In genomic region chr10:67204652-67205407, GRCm38 (mm10) we compare ENCODE assay signal across 10 mouse cellular contexts.
A peak's percentile ranks its signal among the peaks of the same experiment; 100 is the strongest.
DNase-seq lines count a peak whose midpoint lies in the region; ATAC-seq and TF ChIP-seq lines count a peak whose summit lies in the region.
"Had no signal": no experiment of that assay in that cellular context is flagged by ENCODE, and none has a peak within 500 bp of the region (broad histone marks: within the 10 kb centered on the region; RNA-seq: fewer than 3 reads in every experiment).

No protein-coding gene starts in this region.

- TF ChIP-seq POLR2A in bone marrow, adult 2 months (IDR thresholded peaks at IDR 0.05; ENCODE audit: borderline replicate concordance, control insufficient read depth, low read depth, low read length): no peak; the same call in 1 of the 2 replicates

- no peak for DNase-seq in urinary bladder, adult 2 months (ENCODE audit: low spot score)
- no peak for DNase-seq in left cerebral cortex, adult 11 months (ENCODE audit: low spot score)
- no peak for DNase-seq in gastrocnemius, postnatal 14 days

- H3K9me3 ChIP-seq in intestine, postnatal 0 days (ENCODE audit: control insufficient read depth): no peaks in the 10 kb centered on the region
- no peaks in the 10 kb centered on the region for H3K9me3 ChIP-seq in intestine, embryonic 16.5 days (ENCODE audit: control insufficient read depth, low read length)
- H3K9me3 ChIP-seq in liver, embryonic 12.5 days (replicated peaks): no peaks in the 10 kb centered on the region
- H3K9me3 ChIP-seq: embryonic facial prominence, embryonic 13.5 days; midbrain, embryonic 12.5 days had no signal

- H3K4me1 ChIP-seq in intestine, postnatal 0 days (replicated peaks; ENCODE audit: control insufficient read depth, insufficient read depth, low read length): no peaks in the 10 kb centered on the region
- peaks cover 7% of the 10 kb centered on the region for H3K4me1 ChIP-seq in intestine, embryonic 16.5 days (ENCODE audit: control insufficient read depth, insufficient read depth, low read length)
- peaks cover 7% of the 10 kb centered on the region for H3K4me1 ChIP-seq in bone marrow, adult 2 months (ENCODE audit: control insufficient read depth, insufficient read depth, low read length)
- peaks cover 49% of the 10 kb centered on the region for H3K4me1 ChIP-seq in liver, embryonic 12.5 days

- 0 out of 2 replicates have a peak overlapping the region, but pooled peaks have one; percentile 13 for H3K4me2 ChIP-seq in intestine, postnatal 0 days (replicated peaks; ENCODE audit: low read depth)
- no peak overlapping the region for H3K4me2 ChIP-seq in intestine, embryonic 16.5 days (ENCODE audit: low read depth, low read length)
- H3K4me2 ChIP-seq in liver, embryonic 12.5 days: peak overlapping the region; percentile 44
- H3K4me2 ChIP-seq: embryonic facial prominence, embryonic 13.5 days; midbrain, embryonic 12.5 days had no signal

- intact Hi-C loops in gastrocnemius, postnatal 14 days (cut with DNase I; ENCODE audit: low total_unique reads): no loop called here

- 79% methylated on average over 11 of the region's 11 CpGs for WGBS in intestine, postnatal 0 days
- 82% methylated on average over 11 of the region's 11 CpGs for WGBS in intestine, embryonic 16.5 days
- 7% methylated on average over 11 of the region's 11 CpGs for WGBS in bone marrow, adult 2 months
- WGBS in liver, embryonic 12.5 days (ENCODE audit: insufficient replicate concordance): 25% methylated on average over 11 of the region's 11 CpGs

- H3K9ac ChIP-seq in intestine, postnatal 0 days (ENCODE audit: low read depth, low read length): no peak overlapping the region
- no peak overlapping the region for H3K9ac ChIP-seq in intestine, embryonic 16.5 days (ENCODE audit: low read depth, low read length)
- H3K9ac ChIP-seq in liver, embryonic 12.5 days: no peak overlapping the region
- H3K9ac ChIP-seq: embryonic facial prominence, embryonic 13.5 days; midbrain, embryonic 12.5 days had no signal

- H3K36me3 ChIP-seq in intestine, postnatal 0 days (ENCODE audit: control insufficient read depth, insufficient read depth): no peaks in the 10 kb centered on the region
- no peaks in the 10 kb centered on the region for H3K36me3 ChIP-seq in intestine, embryonic 16.5 days (ENCODE audit: control insufficient read depth, insufficient read depth, low read length)
- H3K36me3 ChIP-seq in liver, embryonic 12.5 days: no peaks in the 10 kb centered on the region

- H3K27me3 ChIP-seq in intestine, postnatal 0 days (replicated peaks; ENCODE audit: control insufficient read depth, insufficient read depth, low read length): no peaks in the 10 kb centered on the region
- H3K27me3 ChIP-seq in intestine, embryonic 16.5 days (replicated peaks; ENCODE audit: control insufficient read depth, insufficient read depth, low read length): no peaks in the 10 kb centered on the region
- no peaks in the 10 kb centered on the region for H3K27me3 ChIP-seq in liver, embryonic 12.5 days (replicated peaks)
- H3K27me3 ChIP-seq: embryonic facial prominence, embryonic 13.5 days; midbrain, embryonic 12.5 days had no signal

- ATAC-seq in intestine, postnatal 0 days: no peak
- no peak for ATAC-seq in intestine, embryonic 16.5 days
- peak; percentile 49 for ATAC-seq in liver, embryonic 12.5 days
- peak; percentile 68 for ATAC-seq in neutrophil, adult 5-6 weeks (ENCODE audit: extremely low read depth, insufficient number of reproducible peaks, low FRiP score, poor library complexity, severe bottlenecking)

- no peak for TF ChIP-seq CTCF in intestine, postnatal 0 days (IDR thresholded peaks at IDR 0.05; ENCODE audit: low read depth)
- no peak for TF ChIP-seq CTCF in bone marrow, adult 2 months (IDR thresholded peaks at IDR 0.05; ENCODE audit: control insufficient read depth, insufficient read depth, low read length)

- no peak overlapping the region for H3K27ac ChIP-seq in intestine, postnatal 0 days (ENCODE audit: low read depth, low read length)
- no peak overlapping the region for H3K27ac ChIP-seq in intestine, embryonic 16.5 days (ENCODE audit: low read length)
- H3K27ac ChIP-seq in bone marrow, adult 2 months (ENCODE audit: control insufficient read depth, insufficient read depth, low read depth, low read length, poor library complexity): peak overlapping the region; percentile 94
- 0 out of 2 replicates have a peak overlapping the region, but pooled peaks have one; percentile 41 for H3K27ac ChIP-seq in liver, embryonic 12.5 days
- H3K27ac ChIP-seq: embryonic facial prominence, embryonic 13.5 days; midbrain, embryonic 12.5 days had no signal

- H3K4me3 ChIP-seq in intestine, postnatal 0 days (ENCODE audit: low read depth, low read length): no peak overlapping the region
- H3K4me3 ChIP-seq in intestine, embryonic 16.5 days (ENCODE audit: low read length): no peak overlapping the region
- H3K4me3 ChIP-seq in bone marrow, adult 2 months (replicated peaks; ENCODE audit: control insufficient read depth, low read depth, low read length): peak overlapping the region; percentile 63
- no peak overlapping the region for H3K4me3 ChIP-seq in liver, embryonic 12.5 days
- H3K4me3 ChIP-seq: embryonic facial prominence, embryonic 13.5 days; midbrain, embryonic 12.5 days had no signal

Comparison
In these comparisons a context has a peak if more than half of its experiments do, and no peak if none do; other contexts are left out.
1. ATAC-seq: peak in liver, embryonic 12.5 days (single experiment) and neutrophil, adult 5-6 weeks (single experiment); none in intestine, postnatal 0 days (single experiment) and intestine, embryonic 16.5 days (single experiment).
2. H3K27ac ChIP-seq: peak in bone marrow, adult 2 months (single experiment) and liver, embryonic 12.5 days (single experiment); none in intestine, postnatal 0 days (single experiment) and intestine, embryonic 16.5 days (single experiment).